Mouse (Mus musculus): ENCODE data around the gene Pygm. TPM values are rescaled to one million over a fixed set of nuclear protein-coding genes. Genes with fewer than 3 reads are reported as not detected.
A peak's percentile ranks its signal among the peaks of the same experiment; 100 is the strongest.

The Pygm gene
- total RNA-seq, 2 experiments from 2014 or later, result 4.9 TPM

DNA sequence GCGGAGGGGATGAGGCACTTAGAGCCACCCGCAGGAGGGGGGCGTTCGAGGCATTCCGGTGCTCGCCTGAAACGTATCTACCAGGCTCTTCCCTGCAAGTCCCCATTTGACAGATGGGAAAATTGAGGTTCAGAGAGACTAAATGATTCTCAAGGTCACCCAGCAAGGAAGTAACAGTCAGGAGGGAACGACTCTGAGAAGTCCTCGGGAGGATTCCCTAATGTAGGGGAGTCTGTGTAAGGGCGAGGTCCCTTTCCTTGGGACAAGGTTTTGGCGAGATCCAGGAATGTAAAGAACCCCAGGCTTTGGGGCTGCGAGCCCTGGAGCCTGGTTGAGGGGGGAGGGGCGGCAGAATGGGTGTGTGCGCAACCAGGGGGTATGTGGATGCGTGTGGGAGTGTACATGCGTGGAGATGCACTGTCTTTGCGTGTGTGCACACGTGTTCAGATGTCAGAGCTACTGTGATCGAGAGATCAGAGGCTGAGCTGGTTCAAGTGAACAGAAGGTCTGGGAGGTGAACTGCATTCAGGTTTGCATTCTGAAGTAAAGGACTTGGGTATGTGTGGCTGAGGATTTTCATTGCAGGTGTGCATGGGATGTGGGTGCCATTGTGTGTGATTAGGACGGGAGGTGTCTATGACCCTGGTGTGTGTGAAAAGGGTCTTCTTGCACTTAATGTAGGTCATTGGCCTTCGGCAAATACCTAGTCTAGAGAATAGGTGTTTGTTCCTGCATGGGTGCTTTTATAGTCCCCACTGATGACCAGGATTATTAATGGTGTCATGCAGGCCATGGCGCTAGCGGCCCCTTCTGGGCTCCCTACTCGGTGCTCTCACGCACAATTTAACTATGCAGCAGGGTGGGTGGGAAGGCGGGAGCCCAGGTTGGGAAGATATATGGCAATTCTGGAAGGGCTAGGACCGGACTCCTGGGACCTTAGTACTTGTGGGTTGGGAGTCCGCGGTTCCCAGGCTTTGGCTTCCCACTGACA, 16.2 kb downstream of the Pygm start:
- ATAC-seq (replicated peaks; ENCODE audit: low FRiP score, low TSS enrichment, poor library complexity, severe bottlenecking), result no peak

DNA sequence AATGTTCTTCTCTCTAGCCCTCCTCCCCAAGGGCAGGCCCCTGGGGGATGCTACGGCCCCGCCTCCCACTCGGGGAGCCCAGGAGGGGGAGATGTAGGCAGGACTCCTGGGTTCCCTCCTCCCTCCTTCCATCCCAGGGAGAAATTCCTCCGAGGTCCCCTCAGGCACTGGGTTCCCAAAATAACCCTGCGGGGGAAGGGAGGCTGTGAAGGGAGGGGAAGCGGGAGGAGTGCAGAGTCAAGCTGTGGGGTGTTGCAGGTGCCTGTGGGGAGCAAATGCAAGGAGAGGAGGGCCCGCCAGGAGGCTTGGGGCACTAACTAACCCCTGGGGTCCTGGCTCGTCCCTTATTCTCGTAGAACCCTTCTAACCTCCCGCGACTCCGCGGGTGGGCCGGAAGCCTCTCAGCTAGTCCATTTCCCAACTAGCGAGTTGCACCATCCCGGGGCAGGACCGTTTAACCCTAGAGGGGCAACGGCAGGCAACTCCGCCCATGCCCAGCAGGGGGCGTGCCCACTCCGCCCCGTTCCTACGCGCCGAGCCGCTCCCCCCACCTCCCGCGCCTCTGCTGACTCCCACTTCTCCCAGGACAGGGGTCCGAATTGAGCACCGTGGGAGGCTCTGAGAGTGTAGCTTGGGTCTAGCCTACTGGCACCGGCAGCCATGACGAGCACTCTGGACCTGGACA, 17.1 kb downstream of the Pygm start:
- peak; percentile 62; the same call in 1 of the 2 replicates for ATAC-seq (replicated peaks; ENCODE audit: low FRiP score, low TSS enrichment, poor library complexity, severe bottlenecking)

DNA sequence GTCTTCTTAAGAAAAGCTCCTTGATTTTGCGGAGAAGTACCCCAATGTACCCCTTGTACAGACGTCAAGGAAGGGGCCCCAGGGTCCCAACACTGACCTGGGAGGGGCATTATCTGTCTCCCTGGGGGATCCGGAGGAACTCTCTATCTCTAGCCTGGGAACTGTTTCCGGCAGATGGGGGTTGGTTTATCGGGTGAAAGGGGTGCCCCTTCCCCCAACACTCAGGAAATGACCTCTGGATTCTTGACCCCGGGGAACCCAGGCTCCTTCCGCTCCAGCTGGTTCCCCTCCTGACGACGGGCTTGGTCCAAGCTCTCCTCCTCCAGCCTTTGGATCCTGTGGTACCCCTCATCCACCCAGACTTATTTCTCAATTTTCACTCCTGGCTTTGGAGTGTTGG, 17.8 kb downstream of the Pygm start:
- no peak for ATAC-seq (replicated peaks; ENCODE audit: low FRiP score, low TSS enrichment, poor library complexity, severe bottlenecking)

DNA sequence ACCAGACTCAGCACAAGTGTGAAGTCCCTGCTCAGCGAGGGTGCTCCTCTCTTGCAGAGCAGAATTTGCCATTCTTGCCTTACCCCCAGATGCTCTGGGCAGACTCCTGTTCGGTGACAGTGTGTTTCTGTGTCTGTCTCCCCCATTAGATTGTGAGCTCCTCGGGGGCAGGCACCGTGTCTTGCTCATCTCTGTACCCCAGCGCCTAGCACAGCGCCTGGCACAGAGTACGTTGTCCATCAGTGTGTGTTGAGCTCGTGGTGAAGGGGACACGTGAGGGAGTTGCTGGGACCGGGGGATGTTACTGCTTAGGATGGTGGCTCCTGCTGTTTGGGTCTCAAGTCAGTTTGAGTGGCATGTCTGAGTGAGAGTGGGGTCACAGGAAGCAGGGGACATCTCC, 19.7 kb downstream of the Pygm start:
- ATAC-seq (replicated peaks; ENCODE audit: low FRiP score, low TSS enrichment, poor library complexity, severe bottlenecking), result no peak

DNA sequence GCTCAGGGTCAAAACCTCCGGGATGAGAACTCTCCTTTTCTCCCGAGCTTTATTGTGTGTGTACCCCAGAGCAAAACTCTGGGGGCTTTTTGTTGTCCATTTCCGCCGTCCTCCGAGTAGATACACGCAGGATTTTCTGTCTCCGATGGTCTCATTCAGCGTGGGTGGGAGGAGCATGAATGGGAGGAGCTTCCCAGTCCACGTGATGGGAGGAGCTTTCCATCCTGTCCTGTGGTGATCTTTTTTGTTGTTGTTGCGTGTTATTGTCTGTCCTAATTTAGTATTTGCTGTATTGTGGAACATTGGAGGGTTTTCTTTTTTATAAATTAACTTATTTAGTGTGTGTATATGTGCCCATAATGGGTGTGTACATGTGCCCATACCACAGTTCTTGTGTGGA, 21.2 kb downstream of the Pygm start:
- ATAC-seq (replicated peaks; ENCODE audit: low FRiP score, low TSS enrichment, poor library complexity, severe bottlenecking), result no peak

DNA sequence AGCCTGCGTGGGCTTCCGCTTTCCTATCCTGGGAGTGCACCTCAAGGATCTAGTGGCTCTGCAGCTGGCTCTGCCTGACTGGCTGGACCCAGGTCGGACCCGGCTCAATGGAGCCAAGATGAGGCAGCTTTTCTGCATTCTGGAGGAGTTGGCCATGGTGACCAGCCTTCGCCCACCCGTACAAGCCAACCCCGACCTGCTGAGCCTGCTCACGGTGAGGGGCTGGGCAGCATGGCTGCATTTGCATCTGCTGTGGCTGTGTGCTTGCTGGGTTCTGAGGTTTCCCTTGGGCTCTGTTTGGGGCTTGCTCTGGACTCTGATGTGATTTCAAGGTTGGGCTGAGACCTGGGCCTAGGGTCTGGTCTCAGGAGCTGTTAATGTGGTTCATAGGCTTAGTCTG, 22.9 kb downstream of the Pygm start:
- ATAC-seq (replicated peaks; ENCODE audit: low FRiP score, low TSS enrichment, poor library complexity, severe bottlenecking), result no peak

DNA sequence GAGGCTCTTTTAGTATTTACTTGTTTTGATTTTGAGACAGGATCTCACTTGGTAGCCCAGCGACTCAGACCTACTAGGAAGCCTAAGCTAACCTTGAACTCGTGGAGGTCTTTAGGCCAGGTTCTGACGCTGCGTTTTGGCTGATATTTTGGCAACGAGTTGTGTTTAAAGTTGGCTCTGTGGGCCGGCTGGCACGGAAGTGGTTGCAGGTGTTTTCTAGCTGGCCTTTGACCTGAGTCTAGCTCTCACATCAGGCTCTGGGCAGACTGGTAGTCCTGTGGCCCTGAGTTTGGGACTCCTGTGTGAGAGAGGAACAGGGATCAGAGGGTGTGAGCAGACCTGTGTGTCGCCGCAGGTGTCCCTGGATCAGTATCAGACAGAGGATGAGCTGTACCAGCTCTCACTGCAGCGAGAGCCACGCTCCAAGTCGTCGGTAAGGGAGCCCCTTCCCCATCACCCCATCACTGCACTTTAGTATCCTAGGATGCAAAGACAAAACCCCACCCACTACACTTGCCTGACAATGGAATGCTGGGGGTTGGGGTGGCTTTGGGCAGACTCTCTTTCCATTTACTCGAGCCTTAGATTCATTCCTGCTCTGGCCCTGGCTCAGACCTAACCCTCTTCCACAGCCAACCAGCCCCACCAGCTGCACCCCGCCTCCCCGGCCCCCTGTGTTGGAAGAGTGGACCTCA, 23.8 kb downstream of the Pygm start:
- no peak for ATAC-seq (replicated peaks; ENCODE audit: low FRiP score, low TSS enrichment, poor library complexity, severe bottlenecking)

DNA sequence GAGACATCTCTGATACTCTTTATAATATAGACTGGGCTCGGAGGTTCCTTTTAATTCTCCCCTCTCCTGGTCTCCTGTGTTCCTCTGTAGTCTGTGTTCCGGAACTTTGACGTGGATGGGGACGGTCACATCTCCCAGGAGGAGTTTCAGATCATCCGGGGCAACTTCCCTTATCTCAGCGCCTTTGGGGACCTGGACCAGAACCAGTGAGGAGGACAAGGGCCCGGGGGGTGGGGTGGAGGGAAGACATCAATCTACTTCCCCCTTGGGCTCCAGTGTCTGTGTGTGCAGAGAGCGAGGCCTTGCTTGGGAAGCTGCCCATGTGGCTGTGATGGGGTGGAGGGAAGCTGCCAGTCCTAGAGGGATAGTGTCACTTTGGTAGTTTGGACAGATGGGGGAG, 24.6 kb downstream of the Pygm start:
- ATAC-seq (replicated peaks; ENCODE audit: low FRiP score, low TSS enrichment, poor library complexity, severe bottlenecking), result 0 out of 2 replicates have a peak, but pooled peaks have one; percentile 25

DNA sequence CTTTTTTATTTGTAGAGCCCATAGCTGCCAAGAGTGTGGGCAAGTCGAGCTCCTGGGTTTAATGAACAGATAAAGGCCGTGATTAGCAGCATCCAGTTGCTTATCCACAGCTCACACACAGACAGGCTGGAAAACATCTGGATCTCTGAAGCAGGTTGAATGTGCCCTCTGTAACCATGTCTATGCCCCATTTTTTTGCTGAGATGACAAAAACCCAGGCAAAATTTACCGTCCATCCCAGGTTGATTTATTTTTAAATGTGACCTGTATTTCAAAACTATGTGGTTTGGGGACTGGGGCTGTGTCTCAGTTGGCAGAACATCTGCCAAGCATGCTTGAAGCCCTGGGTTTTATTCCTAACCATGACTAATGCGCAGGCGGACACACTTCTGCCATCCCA, 25.0 kb downstream of the Pygm start:
- no peak for ATAC-seq (replicated peaks; ENCODE audit: low FRiP score, low TSS enrichment, poor library complexity, severe bottlenecking)

DNA sequence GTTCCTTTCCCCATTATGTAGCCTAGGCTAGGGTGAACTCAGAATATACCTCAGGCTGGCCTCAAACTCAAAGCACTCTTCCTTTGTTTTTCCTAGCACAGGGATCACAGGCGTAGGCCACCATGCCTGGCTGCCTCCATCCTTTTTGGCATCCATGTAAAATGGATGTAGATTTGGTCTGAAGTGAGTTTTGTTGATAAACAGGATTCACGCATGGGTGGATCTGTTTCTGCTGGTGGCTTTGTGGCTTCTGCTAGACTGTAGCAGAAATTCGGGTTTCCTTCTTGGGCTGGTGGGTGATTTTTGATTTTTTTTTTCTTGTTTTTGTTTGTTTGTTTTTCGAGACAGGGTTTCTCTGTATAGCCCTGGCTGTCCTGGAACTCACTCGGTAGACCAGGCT, 25.7 kb downstream of the Pygm start:
- no peak for ATAC-seq (replicated peaks; ENCODE audit: low FRiP score, low TSS enrichment, poor library complexity, severe bottlenecking)

DNA sequence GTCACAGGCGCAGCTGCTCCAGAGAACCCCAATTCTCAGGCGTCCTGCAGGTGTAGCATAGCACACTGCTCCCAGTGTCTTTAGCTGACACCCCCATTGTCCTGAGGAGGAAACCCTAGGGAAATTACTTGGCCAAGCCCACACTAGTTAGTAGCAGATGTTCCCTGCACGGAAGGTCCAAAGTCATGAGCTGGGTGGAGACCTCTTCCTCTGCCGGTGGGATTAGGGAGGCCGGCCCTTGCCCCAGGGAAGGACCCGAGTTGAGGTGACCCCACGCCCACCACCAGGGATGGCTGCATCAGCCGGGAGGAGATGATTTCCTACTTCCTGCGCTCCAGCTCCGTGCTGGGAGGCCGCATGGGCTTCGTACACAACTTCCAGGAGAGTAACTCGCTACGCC, 28.6 kb downstream of the Pygm start:
- no peak for ATAC-seq (replicated peaks; ENCODE audit: low FRiP score, low TSS enrichment, poor library complexity, severe bottlenecking)

DNA sequence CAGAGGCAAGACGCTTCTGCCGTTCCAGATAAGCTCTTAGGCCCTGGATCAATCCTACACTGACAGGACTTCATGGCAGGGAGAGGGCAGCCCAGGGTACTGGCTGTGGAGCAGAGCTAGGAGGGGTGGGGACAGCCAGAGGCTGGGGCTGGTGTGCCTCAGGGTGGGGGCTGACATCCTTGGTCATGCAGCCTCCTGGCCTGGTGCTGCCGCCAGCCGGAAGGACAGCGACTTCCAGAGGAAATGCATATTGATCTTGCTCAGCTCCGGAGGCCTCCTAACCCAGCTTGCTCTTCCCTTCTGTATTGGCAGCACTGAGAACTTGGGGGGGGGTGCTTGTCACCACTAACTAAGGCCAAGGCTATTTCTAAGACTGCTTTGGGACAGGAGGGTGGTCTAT, 31.3 kb downstream of the Pygm start:
- ATAC-seq (replicated peaks; ENCODE audit: low FRiP score, low TSS enrichment, poor library complexity, severe bottlenecking), result no peak

DNA sequence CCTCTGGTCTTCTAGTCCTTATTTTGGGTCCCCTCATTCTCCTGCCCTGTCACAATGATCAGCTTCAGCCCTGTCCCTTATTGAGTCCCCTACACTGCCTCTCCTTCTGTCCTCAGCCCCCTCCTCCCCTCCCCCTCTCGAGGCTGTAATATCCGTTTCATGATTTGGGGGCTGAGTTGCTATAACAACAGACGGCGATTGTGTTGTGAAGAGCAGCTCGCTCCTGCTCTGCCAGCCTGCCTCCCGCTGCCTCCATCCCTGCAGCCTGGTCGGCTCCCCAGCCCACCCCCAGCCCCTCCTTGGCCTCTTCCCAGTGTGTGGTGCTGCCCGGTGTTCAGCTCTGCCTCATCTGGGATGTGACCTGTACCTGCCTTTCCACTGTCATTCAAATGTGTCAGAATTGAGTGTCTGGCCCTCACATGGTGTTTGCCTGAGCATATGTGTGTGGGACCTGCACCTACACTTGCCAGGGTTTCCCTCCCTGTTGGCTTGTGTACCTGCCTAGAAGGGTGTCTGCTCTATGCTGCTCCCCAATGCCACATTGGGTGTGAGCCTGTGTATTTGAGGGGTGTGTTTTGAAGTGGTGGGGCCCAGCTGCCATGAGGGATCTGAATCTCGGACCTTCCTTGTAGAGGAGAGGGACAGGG, 32.0 kb downstream of the Pygm start:
- no peak for ATAC-seq (replicated peaks; ENCODE audit: low FRiP score, low TSS enrichment, poor library complexity, severe bottlenecking)

DNA sequence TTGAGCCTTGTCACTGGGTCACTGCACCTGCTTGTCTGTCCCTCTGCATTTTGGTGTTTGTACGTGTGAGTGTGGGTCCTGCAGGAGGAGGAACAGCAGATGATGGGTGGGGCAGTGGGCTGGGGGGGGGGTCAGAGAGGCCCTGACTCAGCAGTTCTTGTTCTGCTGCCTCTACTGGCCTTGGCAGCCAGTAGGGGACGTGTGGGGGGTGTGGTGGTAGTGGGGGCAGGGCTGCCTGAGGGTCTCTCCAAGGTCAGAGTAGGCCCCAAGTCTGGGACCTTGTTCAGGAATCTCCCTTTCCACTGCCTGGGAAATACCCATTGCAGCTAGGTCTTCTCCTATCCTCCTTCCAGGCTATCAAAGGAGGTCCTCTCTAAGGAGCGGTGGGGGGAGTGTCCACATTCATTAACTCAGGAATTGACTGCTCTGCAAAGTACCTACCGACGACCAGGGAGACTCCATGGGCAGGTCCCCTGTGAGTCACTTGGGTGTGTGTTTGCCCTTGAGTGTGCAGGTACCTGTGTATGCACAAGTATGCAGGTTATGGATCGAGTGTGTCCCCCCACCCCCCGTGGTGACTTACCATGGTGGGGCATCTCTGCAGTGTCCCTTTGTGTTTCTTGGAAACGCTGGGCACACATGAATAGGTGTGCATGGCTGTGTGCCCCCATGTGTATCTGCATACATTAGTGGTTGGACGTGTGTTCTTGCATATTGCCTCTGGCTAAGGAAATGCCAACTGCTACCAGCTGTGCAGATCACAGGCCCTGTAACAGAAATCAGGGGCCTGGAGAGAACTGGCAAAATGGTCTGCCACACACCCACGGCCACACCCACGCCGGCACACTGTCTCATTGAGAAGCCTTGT, 32.9 kb downstream of the Pygm start:
- no peak for ATAC-seq (replicated peaks; ENCODE audit: low FRiP score, low TSS enrichment, poor library complexity, severe bottlenecking)

DNA sequence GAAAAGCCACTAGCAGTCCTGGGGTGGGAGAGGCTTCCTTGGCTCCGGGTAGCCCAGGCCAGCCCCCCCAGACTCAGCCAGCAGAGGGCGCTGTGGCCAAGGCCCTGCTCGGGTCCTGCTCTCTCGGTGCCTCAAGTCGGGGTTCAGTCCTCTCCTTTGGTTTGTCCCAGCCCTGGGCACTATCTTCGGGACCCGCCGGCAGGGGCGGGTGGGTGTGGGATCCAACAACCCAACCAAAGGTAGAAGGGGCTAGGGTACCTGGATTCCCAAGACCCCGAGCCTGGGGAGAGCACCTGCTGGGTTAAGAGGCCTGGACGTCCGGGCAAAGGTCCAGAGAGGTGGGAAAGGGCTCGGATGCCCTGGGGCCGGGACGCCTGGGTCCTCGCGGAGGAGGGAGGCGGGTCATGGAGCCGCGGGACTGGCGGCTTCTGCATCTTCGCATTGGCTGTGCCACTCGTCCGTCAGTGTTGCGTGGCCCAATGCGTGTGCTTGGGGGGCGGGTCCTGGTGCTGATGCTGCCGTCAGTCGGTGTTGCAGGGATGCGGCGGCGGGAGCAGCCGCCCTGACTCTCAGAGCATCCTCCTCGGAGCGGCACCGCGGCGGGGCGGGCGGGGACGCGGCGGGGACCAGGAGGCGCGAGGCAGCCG, 34.2 kb downstream of the Pygm start, which contains the start of gene Nrxn2:
Gene Nrxn2 (plus strand): TSS at position 499 of the 647 bp plus-strand sequence.
- peak; percentile 74 for ATAC-seq (replicated peaks; ENCODE audit: low FRiP score, low TSS enrichment, poor library complexity, severe bottlenecking)

DNA sequence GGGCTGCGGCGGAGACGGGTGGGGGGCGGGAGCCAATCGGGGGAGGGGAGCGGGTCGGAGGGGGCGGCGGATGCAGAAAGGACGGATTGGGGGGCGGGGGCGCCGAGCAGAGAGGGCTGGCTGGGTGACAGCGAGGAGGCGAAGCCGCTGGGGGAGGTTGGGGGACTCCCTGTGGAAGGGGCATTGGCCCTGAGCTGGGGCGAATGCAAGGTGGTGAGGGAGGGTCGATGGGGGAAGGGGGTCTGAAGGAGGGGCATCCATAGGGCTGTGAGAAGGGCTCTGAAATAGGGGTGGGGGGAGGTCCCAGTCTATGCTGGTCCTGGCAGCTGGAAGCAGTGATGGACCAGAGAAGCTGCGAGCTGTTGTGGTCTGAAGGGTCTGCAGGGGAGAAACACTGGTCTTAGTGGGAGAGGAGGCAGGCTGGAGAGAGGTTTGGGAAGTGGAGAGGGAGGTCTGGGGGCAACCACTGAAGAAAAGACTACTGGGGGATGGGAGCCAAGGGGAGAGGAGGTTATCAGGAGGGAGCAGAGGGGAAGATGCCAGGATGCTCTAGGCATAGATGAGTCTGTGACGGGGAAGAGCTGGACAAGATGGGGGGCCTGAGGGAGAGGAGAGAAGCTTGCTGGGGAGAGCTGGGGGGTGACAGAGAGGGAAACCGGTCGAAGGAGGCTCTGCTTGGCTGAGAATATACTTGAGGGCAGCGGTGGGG, 34.9 kb downstream of the Pygm start:
- no peak for ATAC-seq (replicated peaks; ENCODE audit: low FRiP score, low TSS enrichment, poor library complexity, severe bottlenecking)

DNA sequence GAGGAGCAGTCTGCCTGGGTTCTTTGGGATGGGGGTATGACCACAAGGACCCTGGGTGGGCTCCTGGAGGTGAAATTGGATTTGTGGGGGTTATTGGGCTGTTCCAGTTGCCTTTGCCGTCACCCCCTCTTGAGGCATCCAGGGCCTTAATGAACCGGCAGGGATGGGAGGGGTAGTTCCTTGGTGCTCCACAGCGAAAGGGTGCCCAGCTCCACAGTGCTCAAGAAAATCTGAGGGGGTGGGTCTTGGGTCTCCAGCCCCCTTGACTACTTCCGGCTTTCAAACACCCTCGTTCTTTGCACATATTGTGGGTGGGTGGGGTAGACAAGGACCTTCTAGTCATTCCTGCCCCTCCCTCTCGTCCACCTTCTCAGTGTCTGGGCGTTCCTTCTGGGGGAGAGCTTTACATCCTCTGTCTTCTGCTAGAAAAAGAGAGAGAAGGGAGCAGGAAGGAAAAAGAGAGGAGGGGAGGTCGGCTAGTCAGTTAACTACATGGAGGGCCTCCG, 35.7 kb downstream of the Pygm start:
- no peak for ATAC-seq (replicated peaks; ENCODE audit: low FRiP score, low TSS enrichment, poor library complexity, severe bottlenecking)

Data from megakaryocyte-erythroid progenitor cell, adult 5-6 weeks (primary cell).